ENCODE assay signal across 8 mouse cellular contexts in the genomic region with DNA sequence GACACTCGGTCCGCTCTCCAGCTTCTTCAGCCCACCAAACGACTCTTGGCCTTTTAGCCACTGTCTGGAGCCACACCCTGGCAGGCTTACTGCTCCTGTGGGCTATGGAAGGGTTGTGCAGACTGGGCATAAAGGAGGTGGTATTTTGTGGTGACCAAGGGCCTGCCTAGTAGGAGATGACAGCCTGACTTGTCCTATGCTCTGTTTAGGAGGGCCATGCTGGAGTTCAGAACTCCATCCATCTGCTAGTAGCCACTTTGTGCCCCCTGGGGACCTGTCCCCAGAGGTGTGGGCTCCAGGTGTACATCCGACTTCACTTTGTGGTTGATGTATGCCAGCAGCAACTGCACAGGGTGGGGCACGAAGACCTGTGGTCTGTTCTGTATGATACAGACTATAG. TPM values are rescaled to one million over a fixed set of nuclear protein-coding genes. Genes with fewer than 3 reads are reported as not detected.
DNase-seq lines count a peak whose midpoint lies in the region; ATAC-seq and TF ChIP-seq lines count a peak whose summit lies in the region.

No protein-coding gene starts in this region.

- peak overlapping the region; percentile 94 for H3K4me2 ChIP-seq in heart, embryonic 15.5 days
- H3K4me2 ChIP-seq in liver, embryonic 13.5 days, result peak overlapping the region; percentile 99

- peak overlapping the region; percentile 95 for H3K27ac ChIP-seq in heart, embryonic 15.5 days
- peak overlapping the region; percentile 75 for H3K27ac ChIP-seq in liver, embryonic 13.5 days

- no peaks in the 10 kb centered on the region for H3K9me3 ChIP-seq in erythroblast, embryonic 14.5 days (ENCODE audit: control insufficient read depth, low read length)
- no peaks in the 10 kb centered on the region for H3K9me3 ChIP-seq in E14TG2a.4 (ENCODE audit: low read length)
- no peaks in the 10 kb centered on the region for H3K9me3 ChIP-seq in heart, embryonic 15.5 days (replicated peaks)
- no peaks in the 10 kb centered on the region for H3K9me3 ChIP-seq in liver, embryonic 13.5 days (replicated peaks)

- no peak for TF ChIP-seq CTCF in E14TG2a.4 (conservative IDR thresholded peaks at IDR 0.05; ENCODE audit: low read length)

- no peak for DNase-seq in liver, embryonic 13.5 days
- no peak for DNase-seq in urinary bladder, adult 2 months (ENCODE audit: low spot score)
- no peak for DNase-seq in cerebellum, postnatal 14 days

- H3K4me1 ChIP-seq in erythroblast, embryonic 14.5 days (ENCODE audit: control insufficient read depth), result peaks cover 69% of the 10 kb centered on the region
- H3K4me1 ChIP-seq in E14TG2a.4 (replicated peaks; ENCODE audit: low read depth, low read length), result peaks cover 90% of the 10 kb centered on the region
- peaks cover 50% of the 10 kb centered on the region for H3K4me1 ChIP-seq in heart, embryonic 15.5 days (replicated peaks)
- H3K4me1 ChIP-seq in liver, embryonic 13.5 days (replicated peaks), result peaks cover 70% of the 10 kb centered on the region

- peak overlapping the region; percentile 82 for H3K9ac ChIP-seq in heart, embryonic 15.5 days
- peak overlapping the region; percentile 88 for H3K9ac ChIP-seq in liver, embryonic 13.5 days

- H3K4me3 ChIP-seq in erythroblast, embryonic 14.5 days (replicated peaks), result peak overlapping the region; percentile 71
- H3K4me3 ChIP-seq in E14TG2a.4 (replicated peaks; ENCODE audit: low read length), result peak overlapping the region; percentile 90
- peak overlapping the region; percentile 68 for H3K4me3 ChIP-seq in heart, embryonic 15.5 days
- H3K4me3 ChIP-seq in liver, embryonic 13.5 days (replicated peaks), result peak overlapping the region; percentile 74

- 54% methylated on average over 5 of the region's 5 CpGs for WGBS in heart, embryonic 15.5 days
- WGBS in liver, embryonic 13.5 days (ENCODE audit: insufficient replicate concordance), result 51% methylated on average over 5 of the region's 5 CpGs

- H3K27me3 ChIP-seq in erythroblast, embryonic 14.5 days (ENCODE audit: control insufficient read depth), result no peaks in the 10 kb centered on the region
- H3K27me3 ChIP-seq in E14TG2a.4 (ENCODE audit: insufficient read depth, low read length), result no peaks in the 10 kb centered on the region; the same call in 1 of the 2 replicates
- H3K27me3 ChIP-seq in heart, embryonic 15.5 days, result no peaks in the 10 kb centered on the region
- H3K27me3 ChIP-seq in liver, embryonic 13.5 days, result no peaks in the 10 kb centered on the region

- ATAC-seq in erythroblast, adult 5-6 weeks (replicated peaks; ENCODE audit: low FRiP score, poor library complexity, severe bottlenecking), result no peak
- ATAC-seq in heart, embryonic 15.5 days (replicated peaks; ENCODE audit: insufficient number of reproducible peaks, insufficient read depth, low FRiP score, low read depth), result no peak
- ATAC-seq in liver, embryonic 13.5 days (ENCODE audit: low read depth), result no peak
- ATAC-seq in monocyte, adult 5-6 weeks (replicated peaks; ENCODE audit: insufficient number of reproducible peaks, low FRiP score, low TSS enrichment, poor library complexity, severe bottlenecking), result no peak

- H3K36me3 ChIP-seq in erythroblast, embryonic 14.5 days (ENCODE audit: control insufficient read depth), result peaks cover 19% of the 10 kb centered on the region
- peaks cover 26% of the 10 kb centered on the region for H3K36me3 ChIP-seq in E14TG2a.4 (ENCODE audit: insufficient read depth, low read length)
- peaks cover 16% of the 10 kb centered on the region for H3K36me3 ChIP-seq in heart, embryonic 15.5 days
- H3K36me3 ChIP-seq in liver, embryonic 13.5 days, result peaks cover 9% of the 10 kb centered on the region

RNA-seq across cellular contexts. Expression of gene Txnrd2, which starts 32.6 kb away (rescaled TPM):
- polyA plus RNA-seq in erythroblast, embryonic 14.5 days (2012), result 16.0 and 18.6 TPM in 2 replicates
- 274 and 358 TPM in 2 replicates for total RNA-seq in erythroblast, adult 5-6 weeks (2015; ENCODE audit: low replicate concordance)
- total RNA-seq in erythroblast, adult 5-6 weeks (2017; ENCODE audit: low replicate concordance), result 493 and 499 TPM in 2 replicates
- polyA plus RNA-seq in heart, embryonic 15.5 days (2015; fragmentation: Nextera tagmentation; extraction: Ambion mirVana), result 35.3 and 37.7 TPM in 2 replicates
- 105 and 112 TPM in 2 replicates for polyA plus RNA-seq in liver, embryonic 13.5 days (2015; fragmentation: Nextera tagmentation; extraction: Ambion mirVana)
- polyA plus RNA-seq in urinary bladder, adult 2 months (2012; rRNA removed), result 16.5 and 21.5 TPM in 2 replicates
- 9.3 to 21.9 TPM (median 18.1 TPM) in 3 replicates for total RNA-seq in monocyte, adult 5-6 weeks (2017)

RNA-seq across cellular contexts. Expression of gene Comt, which starts 33.1 kb away (rescaled TPM):
- polyA plus RNA-seq in erythroblast, embryonic 14.5 days (2012), result 7.4 and 19.9 TPM in 2 replicates
- 27.9 and 29.9 TPM in 2 replicates for total RNA-seq in erythroblast, adult 5-6 weeks (2015; ENCODE audit: low replicate concordance)
- total RNA-seq in erythroblast, adult 5-6 weeks (2017; ENCODE audit: low replicate concordance), result 26.8 and 29.1 TPM in 2 replicates
- polyA plus RNA-seq in heart, embryonic 15.5 days (2015; fragmentation: Nextera tagmentation; extraction: Ambion mirVana), result 113 and 129 TPM in 2 replicates
- 109 and 110 TPM in 2 replicates for polyA plus RNA-seq in liver, embryonic 13.5 days (2015; fragmentation: Nextera tagmentation; extraction: Ambion mirVana)
- polyA plus RNA-seq in urinary bladder, adult 2 months (2012; rRNA removed), result 169 and 205 TPM in 2 replicates
- total RNA-seq in monocyte, adult 5-6 weeks (2017), result 11.3 to 19.0 TPM (median 15.8 TPM) in 3 replicates

RNA-seq across cellular contexts. Expression of gene Arvcf, which starts 45.6 kb away (rescaled TPM):
- 0.84 and 1.3 TPM in 2 replicates for polyA plus RNA-seq in erythroblast, embryonic 14.5 days (2012)
- 1.5 and 2.7 TPM in 2 replicates for total RNA-seq in erythroblast, adult 5-6 weeks (2015; ENCODE audit: low replicate concordance)
- 8.7 TPM in 1 of 2 replicates, not detected in the other for total RNA-seq in erythroblast, adult 5-6 weeks (2017; ENCODE audit: low replicate concordance)
- 28.4 and 40.0 TPM in 2 replicates for polyA plus RNA-seq in heart, embryonic 15.5 days (2015; fragmentation: Nextera tagmentation; extraction: Ambion mirVana)
- 7.6 and 7.9 TPM in 2 replicates for polyA plus RNA-seq in liver, embryonic 13.5 days (2015; fragmentation: Nextera tagmentation; extraction: Ambion mirVana)
- polyA plus RNA-seq in urinary bladder, adult 2 months (2012; rRNA removed), result 15.6 and 17.3 TPM in 2 replicates
- 1.4 to 2.2 TPM (median 1.7 TPM) in 3 replicates for total RNA-seq in monocyte, adult 5-6 weeks (2017)

RNA-seq across cellular contexts. Expression of gene Tango2, which starts 45.7 kb away (rescaled TPM):
- 5.6 and 7.4 TPM in 2 replicates for polyA plus RNA-seq in erythroblast, embryonic 14.5 days (2012)
- 8.8 and 26.9 TPM in 2 replicates for total RNA-seq in erythroblast, adult 5-6 weeks (2015; ENCODE audit: low replicate concordance)
- total RNA-seq in erythroblast, adult 5-6 weeks (2017; ENCODE audit: low replicate concordance), result 8.8 and 12.1 TPM in 2 replicates
- 61.4 and 61.5 TPM in 2 replicates for polyA plus RNA-seq in heart, embryonic 15.5 days (2015; fragmentation: Nextera tagmentation; extraction: Ambion mirVana)
- polyA plus RNA-seq in liver, embryonic 13.5 days (2015; fragmentation: Nextera tagmentation; extraction: Ambion mirVana), result 69.6 and 71.4 TPM in 2 replicates
- polyA plus RNA-seq in urinary bladder, adult 2 months (2012; rRNA removed), result 36.6 and 43.0 TPM in 2 replicates
- 15.3 to 37.3 TPM (median 31.7 TPM) in 3 replicates for total RNA-seq in monocyte, adult 5-6 weeks (2017)
